16 mouse cellular contexts compared by ENCODE assay signal in genomic region chr7:82755602-82756155, GRCm38 (mm10).
"Had no signal": no experiment of that assay in that cellular context is flagged by ENCODE, and none has a peak within 500 bp of the region (broad histone marks: within the 10 kb centered on the region; RNA-seq: fewer than 3 reads in every experiment).

No protein-coding gene starts in this region.

- H3K27ac ChIP-seq: kidney, postnatal 0 days; layer of hippocampus, adult 2 months; limb, embryonic 13.5 days; liver, embryonic 14.5 days; midbrain, embryonic 12.5 days; neural tube, embryonic 13.5 days had no signal

- H3K27me3 ChIP-seq: limb, embryonic 13.5 days; megakaryocyte, embryonic 14.5 days; midbrain, embryonic 12.5 days; neural tube, embryonic 13.5 days had no signal

- DNase-seq: kidney, adult 11 months; kidney, adult 9 months; kidney, postnatal 4 days; lung, embryonic 14.5 days; lung, postnatal 14 days; right cerebral cortex, postnatal 4 days; thymus, adult 18-20 months; thymus, postnatal 14 days had no signal

- ATAC-seq: midbrain, embryonic 16.5 days had no signal

- H3K9ac ChIP-seq: limb, embryonic 13.5 days; liver, embryonic 14.5 days; lung, embryonic 14.5 days; midbrain, embryonic 12.5 days; neural tube, embryonic 13.5 days had no signal

- H3K4me2 ChIP-seq: limb, embryonic 13.5 days; lung, embryonic 14.5 days; midbrain, embryonic 12.5 days; neural tube, embryonic 13.5 days had no signal

- H3K9me3 ChIP-seq: limb, embryonic 13.5 days; megakaryocyte, embryonic 14.5 days; midbrain, embryonic 12.5 days; neural tube, embryonic 13.5 days had no signal

- H3K36me3 ChIP-seq: midbrain, embryonic 12.5 days had no signal

- H3K4me3 ChIP-seq: layer of hippocampus, adult 2 months; limb, embryonic 13.5 days; megakaryocyte, embryonic 14.5 days; midbrain, embryonic 12.5 days; neural tube, embryonic 13.5 days had no signal
